Mouse (Mus musculus) c-Kit-positive CD71-positive TER-119-negative erythroid progenitor cells, embryonic 14.5 days (primary cell): ENCODE measurements around the gene Cd2.

Experiments
- DNase-seq: peaks from one replicate; pipeline ENCODE4 v3.0.0-alpha.2; 2013; ENCODE audit warnings: low read depth

Gene Cd2

DNA sequence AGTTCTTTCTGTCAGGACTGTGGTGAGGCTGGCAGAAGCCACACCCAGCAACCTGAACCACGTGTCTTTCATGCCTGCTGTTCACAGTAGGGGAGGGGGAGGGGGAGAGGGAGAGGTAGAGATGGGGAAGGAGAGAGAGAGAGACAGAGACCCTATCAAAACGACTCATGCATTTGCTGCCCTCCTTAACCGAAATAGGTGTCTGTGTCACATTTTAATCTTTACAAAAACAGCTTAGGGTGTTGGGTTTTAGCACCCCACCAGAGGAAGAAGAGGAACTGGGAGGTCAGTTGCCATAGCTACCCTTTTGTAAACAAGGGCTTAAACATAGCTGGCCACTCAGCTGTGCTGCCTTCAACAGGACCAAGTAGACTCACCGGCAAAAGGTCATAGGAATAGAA lies at the start of gene Cd2:
Gene Cd2, minus strand, starts transcription at position 29 of the 401 bp plus-strand sequence.
- no peak for DNase-seq

DNA sequence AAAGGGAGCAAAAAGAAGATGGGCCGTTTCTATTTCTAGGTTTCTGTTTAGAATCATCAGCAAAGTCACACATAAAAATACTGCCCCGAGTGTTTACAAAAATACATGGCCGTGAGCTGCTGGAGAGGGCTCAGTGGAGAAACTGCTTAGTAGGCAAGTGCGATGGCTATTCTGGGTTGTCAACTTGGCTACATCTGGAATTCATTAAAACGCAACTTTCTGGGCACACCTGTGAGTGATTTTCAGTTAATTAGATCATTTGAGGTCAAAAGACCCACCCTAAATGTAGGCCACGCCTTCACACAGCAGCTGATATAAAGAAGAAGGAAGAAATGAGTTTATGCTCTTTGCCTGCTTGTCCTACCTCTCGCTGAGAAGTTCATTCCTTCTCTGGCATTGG lies 40.9 kb upstream of the Cd2 start:
- no peak for DNase-seq

DNA sequence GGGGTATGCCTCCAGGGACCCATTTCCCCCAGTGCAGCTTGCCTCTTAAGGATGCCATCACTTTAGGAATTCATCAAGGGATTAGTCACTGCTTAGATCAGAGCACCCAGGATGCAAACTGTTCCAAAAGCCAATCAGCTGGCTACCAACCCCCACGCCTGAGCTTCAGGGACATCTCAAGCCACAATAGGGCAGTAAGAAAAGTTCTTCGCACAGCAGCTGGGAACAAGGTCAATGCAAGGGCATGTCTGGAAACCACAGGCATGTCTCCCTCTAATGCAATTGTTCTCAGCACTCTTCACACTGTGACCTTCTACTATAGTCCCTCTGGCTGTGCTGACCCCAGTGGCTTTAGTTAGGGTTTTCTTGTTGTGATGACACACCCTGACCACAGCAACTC lies 39.5 kb upstream of the Cd2 start:
- no peak for DNase-seq

DNA sequence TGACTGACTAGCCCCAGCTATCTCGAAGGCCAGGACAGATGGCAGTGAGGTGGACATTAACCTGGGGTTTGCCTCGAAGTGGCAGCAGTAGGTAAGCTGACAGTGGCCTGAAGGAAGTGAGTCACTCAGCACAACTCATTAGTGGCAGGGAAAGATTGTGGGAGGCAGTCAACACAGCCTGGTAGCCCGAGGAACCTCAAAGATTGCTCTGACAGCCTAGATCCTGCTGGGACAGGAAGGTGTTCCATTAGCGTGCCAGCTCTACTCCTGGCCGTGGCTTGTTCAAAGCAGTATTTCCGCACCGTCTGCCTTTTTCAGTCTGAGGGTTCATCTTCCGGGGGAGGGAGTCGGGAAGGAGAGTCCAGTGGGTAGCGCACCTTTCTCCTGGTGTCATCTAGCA lies 34.7 kb upstream of the Cd2 start:
- no peak for DNase-seq

DNA sequence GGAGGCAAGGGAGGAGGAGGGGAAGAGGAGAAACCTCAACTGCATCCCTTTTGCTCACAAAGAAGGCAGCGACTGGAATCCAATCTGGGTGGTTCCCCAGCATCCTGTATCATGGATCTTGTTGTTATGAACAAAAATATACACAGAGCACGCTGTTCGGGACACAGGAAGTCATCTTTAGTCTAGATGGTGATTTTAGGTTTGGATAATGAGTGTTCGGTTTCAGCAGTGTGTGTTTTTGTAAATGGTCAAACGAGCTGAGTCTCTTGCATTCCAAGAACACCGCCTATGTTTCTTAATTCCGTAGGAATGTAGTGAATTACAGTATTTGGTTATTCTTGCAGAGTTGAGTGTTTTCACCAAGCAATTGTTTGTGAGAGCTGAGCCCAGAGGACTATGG lies 33.1 kb upstream of the Cd2 start:
- no peak for DNase-seq

DNA sequence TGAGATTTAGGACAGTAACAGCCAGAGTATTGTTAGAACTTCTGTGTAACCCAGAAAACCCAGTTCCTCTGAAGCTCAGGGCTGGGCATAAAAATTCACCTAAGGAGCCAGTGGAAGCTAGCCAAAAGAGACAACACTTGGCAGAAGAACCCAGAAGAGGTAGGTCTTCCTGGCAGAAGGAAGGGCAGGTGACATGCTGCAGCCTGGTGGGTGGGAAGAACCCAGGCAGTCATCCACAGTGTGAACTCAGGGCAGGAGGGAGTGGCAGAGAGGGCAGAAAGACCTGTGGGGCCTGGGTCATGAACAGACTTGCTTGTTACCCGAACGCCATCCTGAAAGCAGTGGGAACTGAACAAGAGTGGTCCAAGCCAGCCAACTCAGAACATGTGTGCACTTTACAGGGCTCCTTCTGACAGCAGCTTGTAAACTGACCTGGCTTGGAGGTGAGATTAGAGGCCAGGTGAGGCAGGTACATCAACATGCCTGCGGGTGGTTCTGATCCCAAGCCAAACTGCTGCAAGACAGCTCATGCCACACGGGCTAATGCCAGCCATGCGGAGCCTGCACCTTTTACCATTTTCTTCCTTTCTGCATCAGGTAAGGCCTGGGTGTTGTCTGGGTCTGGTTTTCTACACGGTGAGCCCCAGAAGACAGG lies 30.9 kb upstream of the Cd2 start:
- DNase-seq: no peak

DNA sequence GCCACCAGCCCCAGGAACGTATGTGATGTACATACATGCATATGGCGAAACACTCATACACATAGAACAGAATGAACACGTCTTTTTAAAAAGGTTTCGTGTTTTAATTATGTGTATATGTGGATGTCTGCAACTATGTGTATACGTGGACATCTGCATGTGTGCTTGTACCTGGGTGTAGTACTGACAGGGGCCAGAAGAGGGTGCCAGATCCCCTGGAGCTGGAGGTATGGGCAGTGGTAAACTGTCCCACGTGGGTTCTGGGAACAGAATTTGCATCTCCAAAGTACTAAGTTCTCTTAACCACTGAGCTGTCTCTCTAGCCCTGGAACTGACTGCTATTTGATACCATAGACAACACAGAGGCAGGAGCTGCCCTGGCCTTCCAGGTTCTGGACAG lies 30.4 kb upstream of the Cd2 start:
- peak; percentile 54 for DNase-seq

DNA sequence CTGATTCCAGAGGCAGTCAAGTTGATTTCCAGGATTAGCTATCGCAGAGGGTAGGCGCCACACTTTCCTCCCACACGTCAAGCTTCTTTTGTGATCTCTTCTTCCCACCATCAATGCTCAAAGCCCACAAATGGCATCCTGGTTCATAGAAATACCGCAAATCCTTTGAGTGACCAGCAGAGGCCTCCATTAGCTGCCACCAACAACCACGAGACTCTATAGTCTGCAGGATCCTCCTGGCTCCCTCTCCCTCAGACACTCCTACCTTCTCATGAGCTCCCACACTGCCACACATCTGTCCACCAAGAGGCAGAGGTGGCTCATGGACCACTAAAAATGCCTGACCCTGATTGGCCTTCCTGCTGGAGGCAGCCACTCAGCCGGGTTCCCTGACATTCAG lies 27.2 kb upstream of the Cd2 start:
- DNase-seq: no peak

DNA sequence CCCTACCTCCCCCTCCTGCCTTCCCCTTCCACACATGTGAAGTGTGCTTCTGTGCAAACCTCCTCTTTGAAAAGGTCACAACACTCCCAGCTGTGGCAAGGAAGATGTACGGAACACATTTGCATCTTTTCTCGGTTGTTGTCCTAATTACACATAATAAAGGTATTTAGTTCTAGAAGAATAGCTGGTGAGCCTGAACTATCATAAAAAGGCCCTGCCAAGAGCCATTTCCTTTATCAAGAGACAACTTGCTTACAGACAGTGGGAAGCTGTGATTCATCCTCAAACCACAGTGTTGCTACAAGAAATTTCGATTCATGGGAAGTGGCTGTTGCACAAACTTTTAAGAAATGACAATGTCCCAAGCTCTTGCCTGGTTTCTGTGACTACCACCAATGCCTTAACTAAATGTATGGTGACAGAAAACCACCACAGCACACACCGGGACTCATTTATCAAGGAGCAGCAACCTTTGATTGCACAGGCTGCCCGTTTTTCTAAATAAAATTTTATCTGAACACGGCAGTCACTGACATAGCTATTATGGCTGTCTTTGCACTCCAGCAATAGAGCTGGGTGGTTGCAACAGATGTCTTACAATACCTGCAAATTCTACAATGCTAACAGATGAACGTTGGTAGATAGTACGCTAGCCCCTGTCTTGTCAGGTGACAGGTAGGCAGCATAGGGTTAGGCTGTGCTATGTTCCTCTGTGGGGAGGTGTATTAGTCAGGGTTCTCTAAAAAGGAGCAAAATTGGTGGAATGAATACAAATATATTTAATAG lies 25.7 kb upstream of the Cd2 start:
- no peak for DNase-seq

DNA sequence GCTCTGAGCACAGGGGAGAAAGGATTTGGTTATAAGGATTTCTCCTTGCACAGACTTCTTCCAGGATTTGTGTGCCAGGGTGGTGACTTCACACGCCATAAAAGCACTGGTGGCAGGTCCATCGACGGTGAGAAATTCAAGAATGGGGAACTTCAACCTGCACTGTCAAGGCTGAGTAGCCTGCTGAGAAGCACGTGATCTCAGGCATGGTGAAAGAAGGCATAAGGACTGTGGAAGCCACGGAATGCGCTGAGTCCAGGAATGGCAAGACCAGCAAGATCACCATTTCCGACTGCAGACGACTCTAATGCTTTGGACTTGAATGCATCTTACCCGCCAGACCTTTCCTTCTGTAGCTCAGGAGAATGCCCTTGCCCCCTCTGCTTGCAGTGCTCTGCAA lies 23.2 kb upstream of the Cd2 start:
- no peak for DNase-seq

DNA sequence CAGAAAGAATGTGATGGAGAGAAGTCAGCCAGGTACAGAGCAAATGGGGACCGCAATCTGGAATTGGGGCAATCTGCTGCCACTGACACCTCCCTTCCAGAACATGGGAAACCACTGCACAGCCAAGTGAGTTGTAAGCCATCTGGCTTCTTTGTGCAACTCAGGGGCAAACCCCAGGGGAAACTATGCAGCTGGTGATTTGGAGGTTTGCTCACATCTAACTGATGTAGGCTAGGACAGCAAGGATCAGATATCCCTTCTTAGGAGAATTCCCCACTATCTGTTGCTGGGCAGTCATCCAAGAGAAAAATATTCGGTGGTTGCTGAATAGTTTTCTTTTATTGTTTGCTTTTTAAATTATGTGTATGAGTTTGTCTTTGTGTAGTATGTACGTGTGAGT lies 21.9 kb upstream of the Cd2 start:
- DNase-seq: no peak

DNA sequence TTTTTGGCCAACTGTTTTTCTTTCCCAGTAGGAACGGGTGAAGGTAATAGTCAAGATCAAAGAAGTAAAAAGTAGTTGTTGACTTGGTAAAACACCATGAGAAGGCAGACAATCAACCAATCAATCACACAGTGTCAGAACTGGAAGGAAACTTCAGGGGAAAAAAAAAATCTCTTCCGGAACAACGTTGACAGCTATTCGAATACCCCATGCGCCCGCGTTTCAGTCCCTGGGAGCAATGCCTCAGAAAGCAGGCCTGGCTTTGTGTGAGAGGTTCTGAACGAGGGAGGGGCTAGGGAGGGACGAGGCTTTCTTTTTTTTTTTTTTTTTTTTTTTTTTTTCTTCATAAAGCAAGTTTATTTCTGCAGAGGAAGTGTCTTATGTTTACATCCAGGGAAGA lies 18.4 kb upstream of the Cd2 start:
- no peak for DNase-seq

DNA sequence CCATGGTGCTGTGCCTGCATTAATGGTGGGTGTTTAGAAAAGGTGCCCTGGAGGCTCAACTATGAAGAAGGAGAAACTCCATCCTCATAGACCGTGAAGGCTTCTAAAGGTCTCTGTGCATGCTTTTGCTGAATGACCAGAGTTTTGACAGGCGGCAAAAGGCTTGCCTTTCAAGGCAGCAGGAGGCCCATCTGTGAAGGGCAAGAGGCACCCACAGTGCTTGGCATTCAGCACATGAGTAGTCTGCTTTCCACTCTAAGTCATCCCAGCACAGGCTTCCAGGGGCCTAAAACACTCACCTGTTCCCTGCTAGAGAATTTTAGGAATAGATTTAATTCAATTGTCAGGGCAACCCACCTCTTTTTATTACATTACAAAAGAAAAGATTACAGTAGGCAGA lies 17.3 kb upstream of the Cd2 start:
- DNase-seq: no peak

DNA sequence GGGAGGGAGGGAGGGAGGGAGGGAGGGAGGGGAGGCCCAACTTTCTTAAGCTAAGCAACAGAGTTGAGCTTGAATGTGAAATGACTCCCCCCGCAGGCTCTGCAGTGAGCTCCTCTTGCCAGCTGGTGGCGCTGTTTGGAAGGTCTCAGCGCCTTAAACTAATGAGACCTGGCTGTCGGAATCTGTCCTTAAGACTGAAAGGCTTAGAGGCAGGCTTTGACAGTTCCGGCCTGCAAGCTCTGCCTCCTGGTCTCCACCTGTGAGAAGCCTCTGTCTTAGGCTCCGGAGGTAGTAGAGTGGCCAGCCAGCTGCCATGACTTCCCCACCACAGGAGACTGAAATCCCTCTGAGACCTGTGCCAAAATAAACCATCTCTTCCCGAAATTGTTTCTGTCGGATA lies 16.4 kb upstream of the Cd2 start:
- peak; percentile 68 for DNase-seq

DNA sequence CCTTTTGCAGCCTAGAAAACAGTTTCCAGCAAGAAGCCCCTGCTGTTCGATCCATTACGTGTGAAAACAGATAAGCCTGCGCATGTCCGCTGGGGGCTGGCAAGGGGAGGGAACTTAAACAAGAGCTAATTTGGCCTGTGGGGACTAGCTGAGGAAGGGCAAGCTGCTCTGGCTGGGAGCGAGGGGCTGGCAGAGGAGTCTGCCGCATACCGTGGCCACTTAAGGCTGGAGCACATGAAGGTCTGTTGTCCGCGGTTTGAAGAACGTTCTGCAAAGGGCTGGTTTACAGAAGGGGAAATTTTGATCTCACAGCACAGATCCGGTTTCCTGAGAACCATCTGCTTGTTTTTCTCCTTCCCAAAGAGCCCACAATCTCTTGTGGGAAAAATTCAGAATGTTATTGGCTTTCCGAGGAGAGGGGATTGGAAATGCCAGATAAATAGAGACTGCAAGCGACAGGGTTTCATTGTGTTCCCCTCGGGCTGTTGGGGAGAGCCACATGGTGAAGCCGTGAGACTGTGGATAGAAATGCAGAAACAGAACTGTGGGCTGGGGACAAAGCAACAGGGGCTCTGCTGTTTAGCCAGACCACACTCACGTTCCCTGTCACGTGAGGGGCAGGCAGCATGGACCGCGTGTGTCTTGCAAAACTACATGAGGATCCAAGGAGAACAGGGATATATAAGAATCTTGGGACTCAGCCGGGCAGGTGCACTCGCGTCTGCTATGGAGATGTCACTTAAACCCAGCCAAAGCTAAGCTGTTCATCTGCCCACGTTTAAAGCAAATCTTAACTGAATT lies 12.7 kb upstream of the Cd2 start:
- no peak for DNase-seq

DNA sequence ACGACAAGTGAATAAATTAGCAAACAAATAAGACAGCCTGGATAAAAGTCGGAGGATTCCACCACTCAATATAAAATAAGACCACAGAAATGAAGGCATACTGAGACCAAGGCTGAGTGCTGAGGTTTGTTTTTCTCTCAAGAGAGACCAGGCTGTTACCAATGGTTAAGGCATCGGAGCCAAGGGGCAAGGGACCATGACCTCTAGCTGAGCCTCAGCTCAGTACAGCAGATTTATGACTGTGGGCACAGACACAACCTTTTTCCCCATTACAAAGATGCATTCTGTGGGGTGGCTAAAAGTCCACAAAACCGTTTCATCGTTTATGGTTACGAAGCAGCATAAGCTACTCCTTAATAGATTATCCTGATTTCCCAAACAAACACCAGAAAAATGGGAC lies 11.9 kb upstream of the Cd2 start:
- no peak for DNase-seq

DNA sequence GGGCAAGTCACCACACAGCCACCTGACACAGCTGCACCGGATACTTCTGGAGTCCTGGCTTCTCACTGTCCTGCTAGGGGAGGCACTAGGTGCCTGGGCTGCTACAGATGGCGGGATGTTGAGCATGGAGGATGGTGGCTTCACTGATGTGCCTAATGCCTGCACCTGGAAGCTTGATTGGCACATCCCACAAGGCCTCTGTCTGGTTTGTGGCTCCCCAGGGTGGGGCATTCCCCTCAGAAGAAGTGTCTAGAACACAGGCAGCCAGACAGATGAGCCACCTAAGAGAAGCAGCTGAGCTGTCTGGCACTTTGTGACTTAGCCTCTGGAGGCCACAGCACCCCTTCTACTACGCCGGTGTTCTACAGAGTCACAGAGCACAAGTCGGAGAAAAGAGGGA lies 9.5 kb upstream of the Cd2 start:
- DNase-seq: no peak

DNA sequence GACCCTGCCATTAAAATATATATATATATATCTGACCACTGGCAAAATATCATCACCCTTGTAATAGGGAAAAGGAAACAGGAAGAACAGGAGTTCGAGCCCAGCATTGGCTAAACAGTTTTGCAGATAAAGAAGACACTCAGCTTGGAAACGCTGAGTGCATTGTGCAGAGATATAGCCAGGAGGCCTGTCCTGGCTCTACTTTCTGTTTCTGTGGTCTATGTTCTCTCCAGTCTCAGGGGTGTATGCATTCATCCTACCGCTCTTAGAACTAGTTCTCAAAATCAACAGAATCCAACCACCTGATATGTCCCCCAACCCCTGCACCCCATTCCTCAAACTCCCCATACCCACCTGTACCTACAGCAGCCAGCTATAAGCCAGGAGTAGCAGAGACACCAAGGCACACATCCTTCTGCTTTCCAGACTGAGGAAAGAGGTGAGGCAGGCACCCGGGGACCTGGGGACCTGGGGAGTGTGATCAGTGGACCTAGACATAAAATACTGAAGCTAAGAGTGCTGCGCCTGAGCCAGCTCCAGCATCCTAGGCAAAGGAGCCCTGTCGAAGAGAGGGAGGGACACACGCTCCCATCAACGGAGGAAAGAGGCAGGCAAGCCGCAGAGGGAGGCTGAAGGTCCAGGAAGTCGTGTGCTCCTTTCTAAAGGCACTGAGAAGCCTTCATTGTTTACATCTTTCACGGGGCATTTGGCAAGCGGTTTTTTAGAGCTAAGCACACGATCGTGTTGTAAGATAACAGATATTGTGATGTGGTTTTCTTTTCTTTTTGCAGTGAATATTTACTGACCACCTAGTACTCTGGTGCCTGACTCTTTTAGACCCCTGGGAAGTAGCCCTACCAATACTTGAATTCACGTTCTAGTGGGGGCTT lies 8.4 kb upstream of the Cd2 start:
- DNase-seq: no peak

DNA sequence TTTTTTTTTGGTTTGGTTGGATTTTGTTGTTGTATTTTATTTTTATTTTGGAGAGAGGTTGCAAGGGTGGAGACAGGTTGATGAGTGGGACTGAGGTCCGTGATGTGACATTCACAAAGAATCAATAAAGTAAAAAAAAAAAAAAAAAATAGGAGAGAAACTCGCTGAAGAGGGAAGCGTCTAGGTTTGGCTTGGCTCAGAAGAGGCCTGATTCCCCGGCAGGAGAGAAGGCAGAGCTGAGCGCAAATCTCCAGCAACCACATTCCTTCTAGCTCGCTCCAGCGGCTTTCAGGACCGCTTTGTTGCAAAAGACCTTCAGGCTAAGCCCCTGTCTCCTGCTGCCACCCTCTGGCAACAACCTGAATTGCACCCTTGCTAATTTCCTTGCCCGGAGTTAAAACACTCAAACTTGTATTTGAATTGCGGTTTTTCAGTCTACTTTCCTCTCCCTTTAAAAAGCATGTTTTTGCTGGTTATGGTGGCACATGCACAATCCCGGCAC lies 7.7 kb upstream of the Cd2 start:
- DNase-seq: peak; percentile 62

DNA sequence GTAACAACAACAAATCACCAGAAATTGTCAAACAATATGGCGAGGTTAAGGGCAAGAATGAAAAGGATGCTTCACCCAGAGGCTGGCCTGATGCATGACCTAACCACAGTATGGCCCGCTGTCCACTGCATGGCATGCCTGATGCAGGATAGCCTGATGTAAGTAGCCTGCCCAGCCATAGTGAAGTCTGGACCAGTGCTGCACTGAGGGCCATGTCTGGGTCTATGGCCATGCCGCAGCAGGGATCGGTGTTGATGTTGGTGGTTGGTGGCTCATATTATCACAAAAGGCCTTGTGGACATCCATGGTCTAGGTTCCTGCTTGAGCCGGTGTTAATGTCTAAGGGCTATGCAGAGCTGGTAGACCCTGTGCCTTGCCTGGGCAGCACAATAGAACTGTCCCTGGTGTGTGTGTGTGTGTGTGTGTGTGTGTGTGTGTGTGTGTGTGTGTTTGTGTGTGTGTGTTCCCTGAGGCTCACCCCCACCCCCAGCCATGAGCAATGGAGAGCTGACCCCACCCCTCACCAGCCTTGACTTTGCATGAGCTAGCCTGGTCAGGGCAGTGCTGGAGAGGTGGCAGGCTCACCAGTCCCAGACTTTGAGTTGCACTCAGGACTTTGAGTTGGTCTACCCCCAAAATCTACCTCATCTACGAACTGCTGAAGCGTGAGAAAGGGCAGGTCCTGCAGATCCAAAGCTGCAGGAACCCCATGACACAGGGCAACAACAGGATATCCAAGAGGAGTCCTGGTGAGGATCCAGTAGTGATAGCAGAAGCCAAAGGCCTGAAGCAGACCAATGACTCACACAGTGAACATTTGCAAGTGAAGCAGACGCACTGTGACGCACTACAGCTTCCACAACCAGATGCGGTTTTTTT lies 7.0 kb upstream of the Cd2 start:
- DNase-seq: no peak

DNA sequence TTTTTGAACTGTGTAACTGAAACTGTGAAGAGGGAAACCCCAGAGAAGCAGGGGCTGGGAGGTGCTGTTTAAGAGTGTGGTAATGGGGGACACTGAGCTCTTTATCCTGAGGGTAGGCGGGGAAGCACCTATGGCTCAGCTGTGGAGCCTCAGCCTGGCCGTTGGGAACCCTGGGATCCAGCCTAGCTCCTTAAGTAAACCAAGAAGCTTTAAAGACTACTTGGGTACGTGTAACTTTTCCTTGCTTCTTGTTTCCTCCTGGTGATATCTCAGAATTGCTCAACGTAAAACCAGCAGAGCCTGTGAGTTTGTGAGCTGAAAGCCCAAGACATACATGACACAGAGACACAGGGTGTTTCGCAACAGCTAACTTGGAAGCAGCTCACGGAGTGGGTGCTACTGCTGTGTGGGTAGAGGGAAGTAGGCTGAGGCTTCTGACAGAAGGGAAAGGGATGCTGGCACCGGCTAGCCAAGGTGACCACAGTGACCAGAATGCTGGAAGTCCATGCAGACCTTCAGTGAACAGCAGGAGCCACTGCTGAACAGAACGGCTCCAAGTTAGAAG lies 5.9 kb upstream of the Cd2 start:
- no peak for DNase-seq
